Mouse (Mus musculus): ENCODE measurements around the gene Tlcd1. TPM values are rescaled to one million over a fixed set of nuclear protein-coding genes. Genes with fewer than 3 reads are reported as not detected.

Gene Tlcd1
- polyA plus RNA-seq, 1 experiment = 78.2 TPM

DNA sequence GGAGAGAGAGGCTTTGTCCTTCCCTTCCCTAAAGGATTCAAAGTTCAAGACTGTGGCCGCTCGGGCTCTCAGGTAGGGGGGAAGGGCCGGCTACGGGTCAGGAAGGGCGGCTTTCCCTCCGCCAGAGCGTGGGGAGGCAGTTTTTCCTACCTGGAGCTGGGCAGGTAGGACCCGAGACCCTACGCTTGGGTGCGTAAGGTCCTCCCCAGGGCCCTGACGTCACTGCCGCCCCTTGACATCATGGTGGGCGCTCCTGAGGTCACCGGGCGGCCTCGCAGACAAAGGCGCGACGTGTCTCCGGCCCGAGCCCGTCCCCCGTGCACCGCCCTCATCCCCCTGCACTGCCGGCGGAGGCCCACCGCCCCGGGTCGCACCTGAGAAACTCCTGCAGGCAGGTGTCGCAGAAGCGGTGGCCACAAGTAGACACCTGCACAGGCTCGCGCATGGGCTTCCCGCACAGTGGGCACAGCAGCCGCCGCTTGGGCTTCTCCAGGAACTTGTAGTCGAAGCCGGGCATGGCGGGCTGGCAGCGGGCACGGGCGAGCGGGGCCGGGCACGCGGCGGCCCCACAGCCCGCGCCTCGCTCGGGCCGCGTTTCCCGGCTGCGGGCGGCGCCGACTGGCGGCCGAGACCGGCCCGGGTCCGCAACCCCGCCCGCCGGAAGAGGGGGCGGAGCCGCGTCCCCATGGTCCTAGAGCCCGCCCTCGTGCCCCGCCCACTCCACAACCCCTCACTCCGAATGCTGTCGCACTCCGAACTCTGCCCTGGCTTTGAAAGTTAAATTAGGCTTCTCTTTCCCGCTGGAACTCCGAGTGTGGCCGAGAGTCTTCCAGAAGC, 11.4 kb upstream of the Tlcd1 start, which contains the start of gene Traf4:
Gene Traf4, minus strand, starts transcription at position 666 of the 837 bp plus-strand sequence.
- H3K27ac ChIP-seq (ENCODE audit: insufficient read depth, low read depth, low read length) = peak within 1 kb of the TSS; percentile 95
- peaks cover under 1% of the 10 kb centered on the region for H3K36me3 ChIP-seq (ENCODE audit: control insufficient read depth, insufficient read depth, low read length)
- H3K27me3 ChIP-seq (replicated peaks; ENCODE audit: control insufficient read depth, insufficient read depth, low read length) = no peaks in the 10 kb centered on the region
- H3K4me1 ChIP-seq (ENCODE audit: control insufficient read depth, insufficient read depth, low read length) = peaks cover 32% of the 10 kb centered on the region; the same call in 1 of the 2 replicates
- DNase-seq = peak; percentile 93
- WGBS = 1% methylated on average over 78 of the region's 78 CpGs
- peak within 1 kb of the TSS; percentile 88 for H3K4me3 ChIP-seq (ENCODE audit: insufficient read depth, low read depth, low read length)
- TF ChIP-seq CTCF (conservative IDR thresholded peaks at IDR 0.05; ENCODE audit: insufficient read depth, insufficient read length, low read depth, low read length) (no peak), POLR2A (IDR thresholded peaks at IDR 0.05; ENCODE audit: low read depth, low read length) (no peak)

DNA sequence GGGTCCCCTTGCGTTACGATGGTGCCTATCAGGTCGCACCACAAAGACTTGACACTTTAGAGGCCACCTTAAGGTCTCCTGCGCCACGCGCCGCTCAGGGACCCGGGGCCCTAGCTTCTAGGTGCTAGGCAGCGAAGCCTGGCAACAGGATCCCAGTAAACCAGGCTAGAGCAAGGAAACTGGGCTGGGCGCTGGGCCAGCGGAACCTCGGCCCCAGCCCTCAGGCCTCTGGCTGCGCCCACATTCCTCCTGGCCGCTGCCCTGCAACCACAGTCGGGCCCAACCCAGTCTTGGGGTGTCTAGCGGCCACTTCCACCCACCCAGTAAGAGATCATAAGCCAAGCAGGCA, 10.8 kb upstream of the Tlcd1 start:
- DNase-seq = peak; percentile 87
- TF ChIP-seq POLR2A (IDR thresholded peaks at IDR 0.05; ENCODE audit: low read depth, low read length) (no peak), CTCF (conservative IDR thresholded peaks at IDR 0.05; ENCODE audit: insufficient read depth, insufficient read length, low read depth, low read length) (no peak)
- peak overlapping the region; percentile 93 for H3K27ac ChIP-seq (ENCODE audit: insufficient read depth, low read depth, low read length)
- H3K36me3 ChIP-seq (ENCODE audit: control insufficient read depth, insufficient read depth, low read length) = no peaks in the 10 kb centered on the region; the same call in 1 of the 2 replicates
- peak overlapping the region; percentile 88 for H3K4me3 ChIP-seq (ENCODE audit: insufficient read depth, low read depth, low read length)
- peaks cover 27% of the 10 kb centered on the region; the same call in 1 of the 2 replicates for H3K4me1 ChIP-seq (ENCODE audit: control insufficient read depth, insufficient read depth, low read length)
- no peaks in the 10 kb centered on the region for H3K27me3 ChIP-seq (replicated peaks; ENCODE audit: control insufficient read depth, insufficient read depth, low read length)
- WGBS = 2% methylated on average over 16 of the region's 16 CpGs

- H3K27ac ChIP-seq (ENCODE audit: insufficient read depth, low read depth, low read length) = peak overlapping the region; percentile 93
- TF ChIP-seq POLR2A (IDR thresholded peaks at IDR 0.05; ENCODE audit: low read depth, low read length) (no peak), CTCF (conservative IDR thresholded peaks at IDR 0.05; ENCODE audit: insufficient read depth, insufficient read length, low read depth, low read length) (no peak)
These were observed 10.3 kb upstream of the Tlcd1 start for GRCm38 (mm10) chr11:78166161-78166560.

GRCm38 (mm10) chr11:78166640-78167039, 9.9 kb upstream of the Tlcd1 start:
- WGBS = 82% methylated on average over 6 of the region's 6 CpGs
- no peaks in the 10 kb centered on the region for H3K27me3 ChIP-seq (replicated peaks; ENCODE audit: control insufficient read depth, insufficient read depth, low read length)
- no peak for DNase-seq
- peaks cover 24% of the 10 kb centered on the region; the same call in 1 of the 2 replicates for H3K4me1 ChIP-seq (ENCODE audit: control insufficient read depth, insufficient read depth, low read length)
- H3K27ac ChIP-seq (ENCODE audit: insufficient read depth, low read depth, low read length) = peak overlapping the region; percentile 93
- H3K36me3 ChIP-seq (ENCODE audit: control insufficient read depth, insufficient read depth, low read length) = no peaks in the 10 kb centered on the region
- H3K4me3 ChIP-seq (ENCODE audit: insufficient read depth, low read depth, low read length) = no peak overlapping the region
- TF ChIP-seq POLR2A (IDR thresholded peaks at IDR 0.05; ENCODE audit: low read depth, low read length) (no peak), CTCF (conservative IDR thresholded peaks at IDR 0.05; ENCODE audit: insufficient read depth, insufficient read length, low read depth, low read length) (no peak)

More at GRCm38 (mm10) chr11:78166161-78166560, 10.3 kb upstream of the Tlcd1 start:
- no peaks in the 10 kb centered on the region; the same call in 1 of the 2 replicates for H3K36me3 ChIP-seq (ENCODE audit: control insufficient read depth, insufficient read depth, low read length)
- no peak for DNase-seq
- peaks cover 27% of the 10 kb centered on the region; the same call in 1 of the 2 replicates for H3K4me1 ChIP-seq (ENCODE audit: control insufficient read depth, insufficient read depth, low read length)
- H3K4me3 ChIP-seq (ENCODE audit: insufficient read depth, low read depth, low read length) = no peak overlapping the region
- WGBS = 35% methylated on average over 4 of the region's 4 CpGs
- H3K27me3 ChIP-seq (replicated peaks; ENCODE audit: control insufficient read depth, insufficient read depth, low read length) = no peaks in the 10 kb centered on the region

GRCm38 (mm10) chr11:78167257-78167959, 9.1 kb upstream of the Tlcd1 start:
- no peaks in the 10 kb centered on the region for H3K27me3 ChIP-seq (replicated peaks; ENCODE audit: control insufficient read depth, insufficient read depth, low read length)
- TF ChIP-seq POLR2A (IDR thresholded peaks at IDR 0.05; ENCODE audit: low read depth, low read length) (no peak), CTCF (conservative IDR thresholded peaks at IDR 0.05; ENCODE audit: insufficient read depth, insufficient read length, low read depth, low read length) (no peak)
- DNase-seq = no peak
- H3K27ac ChIP-seq (ENCODE audit: insufficient read depth, low read depth, low read length) = no peak overlapping the region
- WGBS = 87% methylated on average over 14 of the region's 14 CpGs
- H3K4me1 ChIP-seq (ENCODE audit: control insufficient read depth, insufficient read depth, low read length) = peaks cover 20% of the 10 kb centered on the region; the same call in 1 of the 2 replicates
- H3K4me3 ChIP-seq (ENCODE audit: insufficient read depth, low read depth, low read length) = no peak overlapping the region
- no peaks in the 10 kb centered on the region for H3K36me3 ChIP-seq (ENCODE audit: control insufficient read depth, insufficient read depth, low read length)

DNA sequence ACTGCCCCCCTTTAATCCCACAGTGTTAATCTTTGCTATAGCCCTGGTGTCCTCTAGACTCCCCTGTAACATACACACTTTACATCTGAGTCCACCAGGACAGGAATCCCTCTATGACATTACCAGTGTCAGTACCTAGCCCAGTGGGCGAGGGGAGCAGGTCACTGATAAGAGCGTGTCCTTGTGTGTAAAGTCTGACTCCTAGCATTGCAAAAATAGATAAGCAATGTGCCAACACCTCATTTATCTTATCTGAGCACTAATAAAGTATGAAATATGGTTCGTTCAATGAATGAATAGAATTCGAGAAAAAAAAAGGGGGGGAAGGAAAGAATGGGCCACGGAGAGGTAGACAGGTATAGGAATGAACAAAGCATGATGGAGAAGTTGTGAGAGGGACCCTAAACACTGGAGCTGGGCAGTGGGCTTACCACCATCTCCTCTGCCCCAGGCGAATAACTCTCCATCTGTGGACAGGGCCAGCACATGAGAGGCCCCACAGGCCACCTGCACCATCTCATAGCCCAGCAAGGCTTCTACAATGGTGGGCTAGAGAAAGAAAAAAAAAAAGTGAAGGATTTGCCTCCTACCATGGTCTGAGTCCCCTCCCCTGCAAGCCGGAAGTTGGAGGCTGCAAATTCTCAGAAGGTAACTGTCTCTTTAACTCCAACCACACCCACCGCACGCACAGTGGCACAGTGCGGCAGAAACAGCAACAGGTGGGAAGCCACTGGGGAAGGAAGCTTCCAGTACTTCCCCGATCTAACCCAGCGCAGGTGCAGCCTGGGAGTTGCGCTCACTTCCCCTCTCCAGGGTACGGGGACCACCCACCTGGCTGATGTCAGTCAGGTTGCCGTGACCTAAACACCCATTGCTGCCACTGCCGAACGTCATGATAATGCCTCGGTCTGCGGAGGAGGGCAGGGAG, 7.7 kb upstream of the Tlcd1 start:
- WGBS = 57% methylated on average over 19 of the region's 19 CpGs
- no peak overlapping the region for H3K27ac ChIP-seq (ENCODE audit: insufficient read depth, low read depth, low read length)
- DNase-seq = no peak
- H3K4me1 ChIP-seq (ENCODE audit: control insufficient read depth, insufficient read depth, low read length) = peaks cover 10% of the 10 kb centered on the region; the same call in 1 of the 2 replicates
- H3K4me3 ChIP-seq (ENCODE audit: insufficient read depth, low read depth, low read length) = peak overlapping the region; percentile 18
- no peak for TF ChIP-seq CTCF (conservative IDR thresholded peaks at IDR 0.05; ENCODE audit: insufficient read depth, insufficient read length, low read depth, low read length)
- TF ChIP-seq POLR2A (IDR thresholded peaks at IDR 0.05; ENCODE audit: low read depth, low read length) = no peak
- no peaks in the 10 kb centered on the region for H3K27me3 ChIP-seq (replicated peaks; ENCODE audit: control insufficient read depth, insufficient read depth, low read length)
- no peaks in the 10 kb centered on the region for H3K36me3 ChIP-seq (ENCODE audit: control insufficient read depth, insufficient read depth, low read length)

All from kidney, adult 2 months (tissue).